In the genomic region with DNA sequence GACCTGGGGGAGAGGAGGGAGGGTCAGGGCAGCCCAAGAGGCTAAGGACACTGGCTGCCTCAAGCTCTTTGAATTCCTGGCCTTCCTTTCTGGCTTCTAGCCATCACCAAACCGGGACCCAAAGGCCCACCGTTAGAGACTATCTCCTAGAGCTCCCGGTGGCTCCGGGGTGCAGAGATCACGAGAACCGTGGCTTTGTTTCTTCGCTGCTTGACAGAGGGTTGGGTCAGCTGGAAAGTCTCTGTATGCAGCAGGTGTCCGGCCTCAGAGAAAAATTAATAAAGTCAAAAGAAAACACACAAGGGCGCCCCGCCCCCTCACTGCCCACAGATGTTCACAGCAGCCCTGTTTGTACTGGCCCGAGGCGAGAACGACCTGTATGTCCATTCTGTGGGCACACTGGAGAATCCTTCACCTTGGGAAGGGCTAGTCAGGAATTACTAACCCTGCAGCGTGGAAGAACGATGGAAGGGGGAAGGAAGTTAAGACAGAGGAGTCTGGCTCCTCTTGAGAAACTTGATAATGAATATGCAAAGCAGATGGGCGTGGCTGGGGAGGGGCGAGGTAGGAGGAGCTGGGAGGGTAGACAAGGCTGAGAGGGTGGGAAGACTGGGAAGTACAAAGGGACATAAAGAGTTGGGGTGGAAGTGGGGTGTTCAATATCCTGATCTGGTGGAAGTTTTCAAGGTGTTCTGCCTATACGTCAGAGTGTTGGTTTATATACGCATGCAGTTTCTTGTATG, we compare ENCODE assay signal across 12 mouse cellular contexts. TPM values are rescaled to one million over a fixed set of nuclear protein-coding genes. Genes with fewer than 3 reads are reported as not detected.
DNase-seq lines count a peak whose midpoint lies in the region; ATAC-seq and TF ChIP-seq lines count a peak whose summit lies in the region.
"Had no signal": no experiment of that assay in that cellular context is flagged by ENCODE, and none has a peak within 500 bp of the region (broad histone marks: within the 10 kb centered on the region; RNA-seq: fewer than 3 reads in every experiment).

No protein-coding gene starts in this region.

- no peaks in the 10 kb centered on the region for H3K36me3 ChIP-seq in heart, embryonic 11.5 days (ENCODE audit: control insufficient read depth, insufficient read depth, low read length)
- H3K36me3 ChIP-seq in lung, postnatal 0 days (ENCODE audit: insufficient read depth, low read length): no peaks in the 10 kb centered on the region
- H3K36me3 ChIP-seq in intestine, embryonic 14.5 days (ENCODE audit: control insufficient read depth, insufficient read depth, low read length): no peaks in the 10 kb centered on the region
- H3K36me3 ChIP-seq in stomach, embryonic 15.5 days: no peaks in the 10 kb centered on the region
- H3K36me3 ChIP-seq: hindbrain, embryonic 15.5 days had no signal

- ATAC-seq in heart, embryonic 11.5 days (replicated peaks; ENCODE audit: insufficient number of reproducible peaks, low FRiP score, low TSS enrichment): no peak
- 0 out of 2 replicates have a peak, but pooled peaks have one; percentile 18 for ATAC-seq in lung, postnatal 0 days
- ATAC-seq in intestine, embryonic 14.5 days (replicated peaks; ENCODE audit: low FRiP score, low TSS enrichment, low read depth): no peak
- no peak for ATAC-seq in stomach, embryonic 15.5 days (ENCODE audit: insufficient read depth, low FRiP score, low read depth)
- ATAC-seq: CD4-positive, CD25-positive, alpha-beta regulatory T cell, adult 4 months had no signal

- intact Hi-C loops in heart, postnatal 14 days (cut with DNase I): no loop called here

- 41% methylated on average over 19 of the region's 19 CpGs for WGBS in heart, embryonic 11.5 days (ENCODE audit: insufficient replicate concordance)
- WGBS in lung, postnatal 0 days: 31% methylated on average over 19 of the region's 19 CpGs
- 37% methylated on average over 19 of the region's 19 CpGs for WGBS in intestine, embryonic 14.5 days
- 35% methylated on average over 19 of the region's 19 CpGs for WGBS in stomach, embryonic 15.5 days

- no peak overlapping the region for H3K27ac ChIP-seq in heart, embryonic 11.5 days (ENCODE audit: low read depth, low read length)
- no peak overlapping the region for H3K27ac ChIP-seq in lung, postnatal 0 days (ENCODE audit: low read length)
- H3K27ac ChIP-seq in intestine, embryonic 14.5 days (ENCODE audit: low read depth): no peak overlapping the region
- H3K27ac ChIP-seq in stomach, embryonic 15.5 days: no peak overlapping the region
- H3K27ac ChIP-seq: hindbrain, embryonic 15.5 days had no signal

- H3K9ac ChIP-seq in heart, embryonic 11.5 days (ENCODE audit: low read depth, low read length): no peak overlapping the region
- H3K9ac ChIP-seq in lung, postnatal 0 days (replicated peaks; ENCODE audit: low read depth): no peak overlapping the region
- H3K9ac ChIP-seq in intestine, embryonic 14.5 days (ENCODE audit: low read length): no peak overlapping the region
- no peak overlapping the region for H3K9ac ChIP-seq in stomach, embryonic 15.5 days
- H3K9ac ChIP-seq: hindbrain, embryonic 15.5 days had no signal

- H3K9me3 ChIP-seq in heart, embryonic 11.5 days (replicated peaks; ENCODE audit: control insufficient read depth, low read length): no peaks in the 10 kb centered on the region
- H3K9me3 ChIP-seq in lung, postnatal 0 days (ENCODE audit: low read length): no peaks in the 10 kb centered on the region
- H3K9me3 ChIP-seq in intestine, embryonic 14.5 days (ENCODE audit: control insufficient read depth, low read length): no peaks in the 10 kb centered on the region
- no peaks in the 10 kb centered on the region for H3K9me3 ChIP-seq in stomach, embryonic 15.5 days
- H3K9me3 ChIP-seq: hindbrain, embryonic 15.5 days had no signal

- TF ChIP-seq CTCF in lung, postnatal 0 days (IDR thresholded peaks at IDR 0.05): no peak

- H3K4me3 ChIP-seq in heart, embryonic 11.5 days (ENCODE audit: low read depth, low read length): no peak overlapping the region
- no peak overlapping the region for H3K4me3 ChIP-seq in lung, postnatal 0 days (ENCODE audit: low read depth, low read length)
- H3K4me3 ChIP-seq in intestine, embryonic 14.5 days (ENCODE audit: low read depth, low read length): no peak overlapping the region
- no peak overlapping the region for H3K4me3 ChIP-seq in stomach, embryonic 15.5 days (replicated peaks)
- H3K4me3 ChIP-seq: hindbrain, embryonic 15.5 days had no signal

- no peak for TF ChIP-seq EP300 in lung, postnatal 0 days (IDR thresholded peaks at IDR 0.05)

- H3K27me3 ChIP-seq in heart, embryonic 11.5 days (ENCODE audit: control insufficient read depth, insufficient read depth, low read length): peaks cover 50% of the 10 kb centered on the region
- peaks cover 17% of the 10 kb centered on the region for H3K27me3 ChIP-seq in lung, postnatal 0 days (replicated peaks; ENCODE audit: insufficient read depth, low read length)
- H3K27me3 ChIP-seq in intestine, embryonic 14.5 days (replicated peaks; ENCODE audit: control insufficient read depth, insufficient read depth, low read length): peaks cover 19% of the 10 kb centered on the region
- H3K27me3 ChIP-seq in stomach, embryonic 15.5 days (replicated peaks): peaks cover 7% of the 10 kb centered on the region; the same call in 1 of the 2 replicates

- DNase-seq in heart, postnatal 14 days: no peak
- DNase-seq in lung, postnatal 0 days (ENCODE audit: low spot score): no peak
- DNase-seq in lung, adult 18-20 months: no peak
- no peak for DNase-seq in intestine, embryonic 14.5 days (ENCODE audit: low spot score)
- no peak for DNase-seq in retina, embryonic 14.5 days (ENCODE audit: low spot score)
- DNase-seq in spleen, postnatal 10 days (ENCODE audit: low spot score in 2 of 2): no peak
- DNase-seq: cerebellum, adult 9-10 months; thymus, postnatal 25 days had no signal

- no peaks in the 10 kb centered on the region for H3K4me1 ChIP-seq in heart, embryonic 11.5 days (ENCODE audit: control insufficient read depth, insufficient read depth, low read length)
- H3K4me1 ChIP-seq in lung, postnatal 0 days (ENCODE audit: insufficient read depth, low read depth, low read length): no peaks in the 10 kb centered on the region; the same call in 1 of the 2 replicates
- H3K4me1 ChIP-seq in intestine, embryonic 14.5 days (replicated peaks; ENCODE audit: control insufficient read depth, insufficient read depth, low read length): peaks cover 8% of the 10 kb centered on the region
- peaks cover 17% of the 10 kb centered on the region; the same call in 1 of the 2 replicates for H3K4me1 ChIP-seq in stomach, embryonic 15.5 days

- H3K4me2 ChIP-seq in heart, embryonic 11.5 days: peak overlapping the region; percentile 33
- no peak overlapping the region for H3K4me2 ChIP-seq in lung, postnatal 0 days (replicated peaks; ENCODE audit: low read depth, low read length)
- 0 out of 2 replicates have a peak overlapping the region, but pooled peaks have one; percentile 14 for H3K4me2 ChIP-seq in intestine, embryonic 14.5 days (ENCODE audit: low read length)
- peak overlapping the region; percentile 31 for H3K4me2 ChIP-seq in stomach, embryonic 15.5 days
- H3K4me2 ChIP-seq: hindbrain, embryonic 15.5 days had no signal

RNA-seq across cellular contexts. Expression of gene Plekha6, which starts 4.5 kb away (rescaled TPM):
- 13.6 and 14.8 TPM in 2 replicates for polyA plus RNA-seq in heart, embryonic 11.5 days (2014; fragmentation: Nextera tagmentation; extraction: Ambion mirVana)
- total RNA-seq in heart, postnatal 14 days (2021): 10 to 100 TPM; 69.0 to 81.8 TPM
- 3.2 and 5.0 TPM in 2 replicates for polyA plus RNA-seq in lung, postnatal 0 days (2015; fragmentation: Nextera tagmentation; extraction: Ambion mirVana)
- polyA plus RNA-seq in intestine, embryonic 14.5 days (2014; fragmentation: Nextera tagmentation; extraction: Ambion mirVana): 15.9 TPM in 2 replicates
- polyA plus RNA-seq in stomach, embryonic 15.5 days (2015; fragmentation: Nextera tagmentation; extraction: Ambion mirVana): 16.5 and 17.4 TPM in 2 replicates
- polyA plus RNA-seq: CD4-positive, CD25-positive, alpha-beta regulatory T cell, adult 4 months had no signal

RNA-seq across cellular contexts. Expression of gene Ppp1r15b, which starts 37.5 kb away (rescaled TPM):
- polyA plus RNA-seq in heart, embryonic 11.5 days (2014; fragmentation: Nextera tagmentation; extraction: Ambion mirVana): 33.6 and 40.8 TPM in 2 replicates
- 10 to 100 TPM; 32.2 to 34.6 TPM for total RNA-seq in heart, postnatal 14 days (2021)
- 19.5 and 20.0 TPM in 2 replicates for polyA plus RNA-seq in lung, postnatal 0 days (2015; fragmentation: Nextera tagmentation; extraction: Ambion mirVana)
- polyA plus RNA-seq in intestine, embryonic 14.5 days (2014; fragmentation: Nextera tagmentation; extraction: Ambion mirVana): 50.6 and 54.4 TPM in 2 replicates
- polyA plus RNA-seq in stomach, embryonic 15.5 days (2015; fragmentation: Nextera tagmentation; extraction: Ambion mirVana): 39.3 and 47.8 TPM in 2 replicates
